Mouse (Mus musculus) cortical plate, adult 2 months (tissue): Measurements from ENCODE around the gene Frmd4b.

Source experiments
- CTCF ChIP-seq: fragments of 200-500 bp; IDR thresholded peaks from 2 replicates; pipeline ENCODE4 v1.5.1; 2011; ENCODE audit warnings: mild to moderate bottlenecking, control low read depth, low read length; ENCODE audit not compliant: insufficient read depth; ENCODE audit errors: extremely low read depth
- POLR2A ChIP-seq: fragments of 200-500 bp; IDR thresholded peaks from 2 replicates; pipeline ENCODE4 v1.6.1; 2011; ENCODE audit warnings: mild to moderate bottlenecking, low read length, control low read depth; ENCODE audit not compliant: insufficient read depth; ENCODE audit errors: extremely low read depth

- TF ChIP-seq POLR2A (no peak), CTCF (no peak)
Measured at GRCm38 (mm10) chr6:97462421-97462820, 154.9 kb downstream of the Frmd4b start.
